Mouse (Mus musculus) left cerebral cortex, adult 2 months (tissue): ENCODE results near the gene Glis1. TPM values are rescaled to one million over a fixed set of nuclear protein-coding genes. Genes with fewer than 3 reads are reported as not detected.

ENCODE experiments used
- DNase-seq, 2 experiments: peaks; one replicate each; pipeline ENCODE4 v3.0.0; 2021 to 2022; ENCODE audit warnings: low spot score in 2 of 2, mixed read lengths in 1 of 2; ENCODE audit errors: extremely low spot score in 1 of 2
- H3K27ac ChIP-seq: fragments of 200-600 bp; 2 replicates; pipeline ENCODE4 v1.8.1; 2022
- H3K4me3 ChIP-seq: fragments of 200-600 bp; 2 replicates; pipeline ENCODE4 v1.8.1; 2022
- CTCF ChIP-seq: fragments of 200-600 bp; IDR thresholded peaks from 2 replicates; pipeline ENCODE4 v1.8.1; 2022; ENCODE audit warnings: antibody characterized with exemption, mild to moderate bottlenecking, moderate library complexity
- intact Hi-C: fragments of 180-260 bp; cut with DNase I; formaldehyde crosslinking; loops from one replicate; pipeline ENCODE4 v1.15.1; 2025
- microRNA-seq, 2 experiments: library from miRNA; unstranded; fragments of <30 nt; microRNA quantifications; one replicate each; pipeline ENCODE4 v1.2.0; 2021
- total RNA-seq, 2 experiments: library from RNA; stranded (reverse); gene quantifications; 2 replicates each; pipeline ENCODE4 v1.2.3; 2021

Gene Glis1
- total RNA-seq, 2 experiments from 2014 or later: 1.5 to 2.9 TPM

- intact Hi-C loops: loop anchor here (1.0 to 5.0 kb wide), 4 partner anchors 167 to 401 kb away; partner anchors contain the start of genes Hspb11 and Lrrc42
- no peak for DNase-seq
- Histone ChIP-seq H3K4me3 (no peak overlapping the region), H3K27ac (no peak overlapping the region)
- no peak for TF ChIP-seq CTCF
These were observed 218.9 kb downstream of the Glis1 start for GRCm38 (mm10) chr4:107653280-107653643.

- intact Hi-C loops: no loop called here
- no peak for DNase-seq
- TF ChIP-seq CTCF: no peak
- Histone ChIP-seq H3K4me3 (no peak overlapping the region), H3K27ac (no peak overlapping the region)
These were observed 226.3 kb downstream of the Glis1 start for GRCm38 (mm10) chr4:107660649-107661048.

GRCm38 (mm10) chr4:107668514-107668913, 234.1 kb downstream of the Glis1 start:
- H3K4me3 ChIP-seq: no peak overlapping the region

GRCm38 (mm10) chr4:107670731-107671130, 236.3 kb downstream of the Glis1 start:
- no peak overlapping the region for H3K4me3 ChIP-seq
- no peak for TF ChIP-seq CTCF
- no peak overlapping the region for H3K27ac ChIP-seq
- intact Hi-C loops: no loop called here
- DNase-seq: no peak

More at GRCm38 (mm10) chr4:107668514-107668913, 234.1 kb downstream of the Glis1 start:
- no peak for DNase-seq
- H3K27ac ChIP-seq: no peak overlapping the region
- intact Hi-C loops: no loop called here
- no peak for TF ChIP-seq CTCF

GRCm38 (mm10) chr4:107673638-107674321, 239.4 kb downstream of the Glis1 start:
- Histone ChIP-seq H3K27ac (no peak overlapping the region), H3K4me3 (no peak overlapping the region)
- peak; percentile 82 to 83 for DNase-seq
- intact Hi-C loops: no loop called here
- peak; percentile 70 for TF ChIP-seq CTCF

GRCm38 (mm10) chr4:107674322-107674644, 239.9 kb downstream of the Glis1 start:
- no peak for TF ChIP-seq CTCF
- H3K27ac ChIP-seq: no peak overlapping the region
- H3K4me3 ChIP-seq: no peak overlapping the region
- DNase-seq: no peak
- intact Hi-C loops: no loop called here

- intact Hi-C loops: no loop called here
- H3K27ac ChIP-seq: no peak overlapping the region; the same call in 1 of the 2 replicates
- no peak overlapping the region for H3K4me3 ChIP-seq
- no peak for TF ChIP-seq CTCF
- DNase-seq: no peak
These were observed 241.3 kb downstream of the Glis1 start for GRCm38 (mm10) chr4:107675645-107676044.

- TF ChIP-seq CTCF: no peak
- intact Hi-C loops: no loop called here
- no peak for DNase-seq
- no peak overlapping the region for H3K27ac ChIP-seq
- no peak overlapping the region for H3K4me3 ChIP-seq
These were observed 246.1 kb downstream of the Glis1 start for GRCm38 (mm10) chr4:107680311-107681098.

GRCm38 (mm10) chr4:107681099-107681849, 246.9 kb downstream of the Glis1 start:
- intact Hi-C loops: no loop called here
- no peak overlapping the region for H3K4me3 ChIP-seq
- no peak for DNase-seq
- H3K27ac ChIP-seq: no peak overlapping the region
- no peak for TF ChIP-seq CTCF

- no peak for TF ChIP-seq CTCF
- Histone ChIP-seq H3K4me3 (no peak overlapping the region), H3K27ac (no peak overlapping the region)
- intact Hi-C loops: no loop called here
- DNase-seq: no peak
These were observed 248.8 kb downstream of the Glis1 start for GRCm38 (mm10) chr4:107683006-107683756.

GRCm38 (mm10) chr4:107684130-107684529, 249.7 kb downstream of the Glis1 start, which contains the start of gene Dmrtb1:
Dmrtb1 (minus strand) TSS chr4:107684230.
- TF ChIP-seq CTCF: no peak
- DNase-seq: no peak
- H3K4me3 ChIP-seq: no peak within 1 kb of the TSS
- intact Hi-C loops: no loop called here
- H3K27ac ChIP-seq: no peak within 1 kb of the TSS

Small RNA genes lying within 50 kb of the gene (microRNA-seq; reads per million reads assigned to microRNA genes)
- 0 reads per million in 2 experiments for gene Gm24804

Other genes starting within 250 kb of the Glis1 start
- gene Ldlrad1, start 225.4 kb upstream of the Glis1 start, total RNA-seq: not detected
- 10 to 100 TPM; 29.8 to 33.4 TPM for gene Lrrc42, start 181.1 kb upstream of the Glis1 start, total RNA-seq
- 10 to 100 TPM; 13.9 to 17.7 TPM for gene Hspb11, start 181.0 kb upstream of the Glis1 start, total RNA-seq
- gene Dio1, start 127.4 kb upstream of the Glis1 start, total RNA-seq: not detected
- 10 to 100 TPM; 40.3 to 44.4 TPM for gene Yipf1, start 120.2 kb upstream of the Glis1 start, total RNA-seq
- gene Ndc1, start 66.8 kb upstream of the Glis1 start, total RNA-seq: 1 to 10 TPM; 9.6 to 10.0 TPM
- gene Dmrtb1, start 249.6 kb downstream of the Glis1 start, total RNA-seq: under 1 TPM; 0.27 to 0.44 TPM